Mouse (Mus musculus): Measurements from ENCODE around the gene Gm21477.
"Not testable (repeated sequence)": the region's sequence is repeated elsewhere in the genome, so short reads cannot be mapped to it uniquely, and the experiment has no call there.

Gene Gm21477

GRCm38 (mm10) chrY:87116521-87116920, at the start of gene Gm21477:
TSS of gene Gm21477 (plus strand) at chrY:87116821.
- TF ChIP-seq GATA4 (IDR thresholded peaks at IDR 0.05; ENCODE audit: insufficient replicate concordance, low read length) = not testable (repeated sequence)
